Mouse (Mus musculus): ENCODE data around the gene Rwdd2b. TPM values are rescaled to one million over a fixed set of nuclear protein-coding genes. Genes with fewer than 3 reads are reported as not detected.

Rwdd2b gene
- total and polyA plus RNA-seq, 3 experiments, result 14.2 to 35.9 (median 35.9) TPM

DNA sequence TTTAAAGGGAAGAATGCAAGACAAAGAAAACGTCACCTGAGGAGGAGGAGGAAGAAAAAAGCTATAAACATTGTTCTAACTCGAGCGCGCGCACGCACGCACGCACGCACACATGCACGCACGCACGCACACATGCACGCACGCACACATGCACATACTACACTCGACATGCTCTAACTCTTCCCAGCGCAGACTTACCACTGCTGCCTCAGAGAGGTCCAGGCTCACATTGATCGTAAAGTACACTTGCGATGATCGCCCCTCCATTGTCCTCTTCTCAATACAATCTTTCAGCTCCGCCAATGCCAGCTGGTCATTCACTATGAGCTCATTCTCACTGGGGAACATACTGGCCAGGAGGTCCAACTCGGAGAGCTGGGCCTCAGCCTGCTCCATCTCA lies 3.3 kb downstream of the Rwdd2b start:
- Histone ChIP-seq H3K4me2 (ENCODE audit: insufficient read depth, low read depth, poor library complexity, severe bottlenecking) (no peak overlapping the region), H3K36me3 (replicated peaks in 1 of 2; ENCODE audit: control insufficient read depth in 1 of 2, insufficient read depth in 1 of 2, low read length in 1 of 2) (peaks cover 13 to 39% of the 10 kb centered on the region in 2 experiments), H3K9me3 (replicated peaks; ENCODE audit: low read length) (no peaks in the 10 kb centered on the region), H3K27ac (ENCODE audit: insufficient read depth, low read depth) (no peak overlapping the region), H3K9ac (ENCODE audit: insufficient read depth, low read depth) (no peak overlapping the region), H3K79me2 (replicated peaks; ENCODE audit: control insufficient read depth, extremely low read depth, insufficient read depth, poor library complexity, severe bottlenecking) (peaks cover 2% of the 10 kb centered on the region), H3K4me1 (ENCODE audit: control insufficient read depth in 1 of 2, insufficient read depth in 2 of 2) (peaks cover 3 to 33% of the 10 kb centered on the region in 2 experiments; a peak in 2 of 4 replicates), H3K4me3 (replicated peaks in 1 of 3; ENCODE audit: low read depth in 2 of 3, low read length in 2 of 3, poor library complexity in 1 of 3) (no peak overlapping the region), H3K27me3 (replicated peaks) (no peaks in the 10 kb centered on the region)
- DNase-seq (ENCODE audit: extremely low read depth), result no peak
- TF ChIP-seq PAX5 (IDR thresholded peaks at IDR 0.05; ENCODE audit: low read length), result no peak
- no peak for TF ChIP-seq NRF1 (IDR thresholded peaks at IDR 0.05; ENCODE audit: low read depth, low read length)
- no peak for TF ChIP-seq USF1 (IDR thresholded peaks at IDR 0.05; ENCODE audit: low read depth, low read length)
- TF ChIP-seq CHD2 (IDR thresholded peaks at IDR 0.05; ENCODE audit: low read length), result no peak
- TF ChIP-seq TCF12 (IDR thresholded peaks at IDR 0.05; ENCODE audit: low read depth, low read length), result no peak
- TF ChIP-seq UBTF (IDR thresholded peaks at IDR 0.05; ENCODE audit: low read depth, low read length), result no peak
- TF ChIP-seq MAZ (IDR thresholded peaks at IDR 0.05; ENCODE audit: low read depth, low read length), result no peak
- TF ChIP-seq ZKSCAN1 (IDR thresholded peaks at IDR 0.05; ENCODE audit: borderline replicate concordance, low read depth, low read length), result no peak
- no peak for TF ChIP-seq CTCF (conservative IDR thresholded peaks at IDR 0.05 in 1 of 2, IDR thresholded peaks at IDR 0.05 in 1 of 2; ENCODE audit: low read depth in 2 of 2, low read length in 2 of 2)
- no peak for TF ChIP-seq HCFC1 (IDR thresholded peaks at IDR 0.05; ENCODE audit: low read depth, low read length)
- TF ChIP-seq ZC3H11A (IDR thresholded peaks at IDR 0.05; ENCODE audit: low read depth, low read length), result no peak
- TF ChIP-seq POLR2AphosphoS2 (IDR thresholded peaks at IDR 0.05; ENCODE audit: low read depth, low read length), result no peak
- TF ChIP-seq BHLHE40 (IDR thresholded peaks at IDR 0.05; ENCODE audit: low read depth, low read length), result no peak
- TF ChIP-seq KAT2A (IDR thresholded peaks at IDR 0.05; ENCODE audit: insufficient replicate concordance, low read length), result no peak
- no peak for TF ChIP-seq ZNF384 (IDR thresholded peaks at IDR 0.05; ENCODE audit: low read depth, low read length)
- no peak for TF ChIP-seq NELFE (IDR thresholded peaks at IDR 0.05; ENCODE audit: low read depth, low read length)
- dilution Hi-C loops (cut with MboI; ENCODE audit: extremely low pct_ligation_motif_present, extremely low pct_unique_long_range_greater_than_20kb, low sequenced_read_pairs) (no loop called here), in situ Hi-C loops (cut with MboI; ENCODE audit: low pct_ligation_motif_present, low pct_unique_long_range_greater_than_20kb, low sequenced_read_pairs) (no loop called here)

DNA sequence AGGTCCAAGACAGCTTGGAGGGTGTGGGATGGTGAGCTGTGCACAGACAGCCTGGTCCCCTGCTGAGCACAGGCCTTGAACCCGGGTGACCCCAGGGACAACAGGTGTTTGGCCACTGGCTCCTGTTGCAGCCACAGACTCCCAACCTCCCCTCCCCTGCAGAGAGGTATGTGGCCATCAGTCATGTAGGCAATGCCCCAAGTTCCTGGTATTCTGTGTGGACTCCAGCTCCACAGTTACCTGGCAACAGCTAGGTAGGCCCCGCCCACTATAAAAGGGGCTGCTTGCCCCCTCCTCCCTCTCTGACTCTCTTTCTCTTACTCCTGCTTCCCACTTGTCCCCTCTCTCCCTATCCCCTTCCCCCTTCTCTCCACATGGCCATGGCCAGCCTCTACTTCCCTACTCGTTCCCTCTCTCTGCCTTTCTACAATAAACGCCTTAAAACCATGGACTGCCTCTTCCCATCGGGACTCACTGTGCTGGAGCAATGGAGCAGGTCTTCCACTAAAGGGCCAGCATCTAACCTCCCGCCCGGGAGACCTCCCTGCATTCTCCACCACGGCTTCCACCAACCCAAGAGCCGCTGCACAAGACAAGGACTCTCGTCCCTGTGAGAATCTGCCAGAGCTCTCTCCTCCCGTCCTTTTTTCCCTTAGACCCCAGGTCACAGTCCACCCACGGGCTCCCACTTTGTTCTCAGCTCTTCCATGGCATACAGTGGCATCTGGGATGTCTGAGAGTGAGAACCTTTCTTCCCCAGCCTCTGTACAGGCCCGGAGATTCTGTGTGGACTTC lies 4.8 kb downstream of the Rwdd2b start:
- DNase-seq (ENCODE audit: extremely low read depth), result no peak
- TF ChIP-seq CHD1 (IDR thresholded peaks at IDR 0.05; ENCODE audit: low read depth, low read length) (no peak), ZKSCAN1 (IDR thresholded peaks at IDR 0.05; ENCODE audit: borderline replicate concordance, low read depth, low read length) (no peak), BHLHE40 (IDR thresholded peaks at IDR 0.05; ENCODE audit: low read depth, low read length) (no peak), MAFK (IDR thresholded peaks at IDR 0.05; ENCODE audit: insufficient replicate concordance, low read length) (no peak), ZMIZ1 (IDR thresholded peaks at IDR 0.05; ENCODE audit: low read depth, low read length) (no peak), E2F4 (IDR thresholded peaks at IDR 0.05; ENCODE audit: insufficient replicate concordance, low read depth, low read length) (no peak)
- no peaks in the 10 kb centered on the region for H3K27me3 ChIP-seq (replicated peaks)
- H3K4me3 ChIP-seq (replicated peaks in 1 of 3; ENCODE audit: low read depth in 2 of 3, low read length in 2 of 3, poor library complexity in 1 of 3), result no peak overlapping the region
- H3K27ac ChIP-seq (ENCODE audit: insufficient read depth, low read depth), result no peak overlapping the region
- no peak overlapping the region for H3K9ac ChIP-seq (ENCODE audit: insufficient read depth, low read depth)
- H3K9me3 ChIP-seq (replicated peaks; ENCODE audit: low read length), result no peaks in the 10 kb centered on the region
- in situ Hi-C loops (cut with MboI; ENCODE audit: low pct_ligation_motif_present, low pct_unique_long_range_greater_than_20kb, low sequenced_read_pairs), result no loop called here
- peaks cover 13 to 39% of the 10 kb centered on the region in 2 experiments for H3K36me3 ChIP-seq (replicated peaks in 1 of 2; ENCODE audit: control insufficient read depth in 1 of 2, insufficient read depth in 1 of 2, low read length in 1 of 2)
- H3K79me2 ChIP-seq (replicated peaks; ENCODE audit: control insufficient read depth, extremely low read depth, insufficient read depth, poor library complexity, severe bottlenecking), result peaks cover 16% of the 10 kb centered on the region
- peaks cover 0 to 33% of the 10 kb centered on the region in 2 experiments; a peak in 2 of 4 replicates for H3K4me1 ChIP-seq (ENCODE audit: control insufficient read depth in 1 of 2, insufficient read depth in 2 of 2)
- H3K4me2 ChIP-seq (ENCODE audit: insufficient read depth, low read depth, poor library complexity, severe bottlenecking), result no peak overlapping the region
- dilution Hi-C loops (cut with MboI; ENCODE audit: extremely low pct_ligation_motif_present, extremely low pct_unique_long_range_greater_than_20kb, low sequenced_read_pairs), result no loop called here

Data from CH12.LX (cell line).